Mouse (Mus musculus): ENCODE measurements around the gene Gm10447. TPM values are rescaled to one million over a fixed set of nuclear protein-coding genes. Genes with fewer than 3 reads are reported as not detected.

The Gm10447 gene
- polyA plus RNA-seq, 1 experiment = not detected

GRCm38 (mm10) chr11:53469294-53469967, 12.5 kb upstream of the Gm10447 start:
- no peak overlapping the region for H3K4me3 ChIP-seq (ENCODE audit: insufficient read depth, low read depth, low read length)
- TF ChIP-seq POLR2A (IDR thresholded peaks at IDR 0.05; ENCODE audit: insufficient read depth, low read depth, low read length) (no peak), CTCF (IDR thresholded peaks at IDR 0.05; ENCODE audit: insufficient read depth, low read depth, low read length) (no peak)
- 11% methylated on average over 16 of the region's 16 CpGs for WGBS
- peaks cover 26% of the 10 kb centered on the region for H3K4me1 ChIP-seq (ENCODE audit: control insufficient read depth, insufficient read depth, low read length)
- H3K27ac ChIP-seq (ENCODE audit: insufficient read depth, low read depth, low read length) = peak overlapping the region; percentile 87

GRCm38 (mm10) chr11:53466231-53466971, 9.5 kb upstream of the Gm10447 start:
- Histone ChIP-seq H3K4me1 (ENCODE audit: control insufficient read depth, insufficient read depth, low read length) (peaks cover 37% of the 10 kb centered on the region), H3K4me3 (ENCODE audit: insufficient read depth, low read depth, low read length) (peak overlapping the region; percentile 47), H3K27ac (ENCODE audit: insufficient read depth, low read depth, low read length) (no peak overlapping the region)
- 8% methylated on average over 40 of the region's 40 CpGs for WGBS
- TF ChIP-seq POLR2A (IDR thresholded peaks at IDR 0.05; ENCODE audit: insufficient read depth, low read depth, low read length) = no peak
- peak; percentile 86 for TF ChIP-seq CTCF (IDR thresholded peaks at IDR 0.05; ENCODE audit: insufficient read depth, low read depth, low read length)

GRCm38 (mm10) chr11:53463551-53464424, 6.9 kb upstream of the Gm10447 start:
- peaks cover 23% of the 10 kb centered on the region for H3K4me1 ChIP-seq (ENCODE audit: control insufficient read depth, insufficient read depth, low read length)
- H3K27ac ChIP-seq (ENCODE audit: insufficient read depth, low read depth, low read length) = no peak overlapping the region
- WGBS = 10% methylated on average over 55 of the region's 55 CpGs
- H3K4me3 ChIP-seq (ENCODE audit: insufficient read depth, low read depth, low read length) = peak overlapping the region; percentile 47
- TF ChIP-seq POLR2A (IDR thresholded peaks at IDR 0.05; ENCODE audit: insufficient read depth, low read depth, low read length) (no peak), CTCF (IDR thresholded peaks at IDR 0.05; ENCODE audit: insufficient read depth, low read depth, low read length) (no peak)

- H3K27ac ChIP-seq (ENCODE audit: insufficient read depth, low read depth, low read length) = no peak overlapping the region
- no peak overlapping the region for H3K4me3 ChIP-seq (ENCODE audit: insufficient read depth, low read depth, low read length)
- WGBS = 54% methylated on average over 5 of the region's 5 CpGs
- H3K4me1 ChIP-seq (ENCODE audit: control insufficient read depth, insufficient read depth, low read length) = peaks cover 28% of the 10 kb centered on the region
- TF ChIP-seq CTCF (IDR thresholded peaks at IDR 0.05; ENCODE audit: insufficient read depth, low read depth, low read length) (no peak), POLR2A (IDR thresholded peaks at IDR 0.05; ENCODE audit: insufficient read depth, low read depth, low read length) (no peak)
Measured at GRCm38 (mm10) chr11:53461727-53462126, 4.8 kb upstream of the Gm10447 start.

- H3K4me3 ChIP-seq (ENCODE audit: insufficient read depth, low read depth, low read length) = no peak overlapping the region
- H3K4me1 ChIP-seq (ENCODE audit: control insufficient read depth, insufficient read depth, low read length) = peaks cover 17% of the 10 kb centered on the region
- no peak for TF ChIP-seq POLR2A (IDR thresholded peaks at IDR 0.05; ENCODE audit: insufficient read depth, low read depth, low read length)
- no peak for TF ChIP-seq CTCF (IDR thresholded peaks at IDR 0.05; ENCODE audit: insufficient read depth, low read depth, low read length)
- H3K27ac ChIP-seq (ENCODE audit: insufficient read depth, low read depth, low read length) = no peak overlapping the region
- WGBS = 88% methylated on average over 3 of the region's 3 CpGs
Measured at GRCm38 (mm10) chr11:53460192-53460591, 3.3 kb upstream of the Gm10447 start.

- peaks cover 16% of the 10 kb centered on the region for H3K4me1 ChIP-seq (ENCODE audit: control insufficient read depth, insufficient read depth, low read length)
- H3K27ac ChIP-seq (ENCODE audit: insufficient read depth, low read depth, low read length) = no peak overlapping the region
- WGBS = 80% methylated on average over 3 of the region's 3 CpGs
- no peak overlapping the region for H3K4me3 ChIP-seq (ENCODE audit: insufficient read depth, low read depth, low read length)
- TF ChIP-seq CTCF (IDR thresholded peaks at IDR 0.05; ENCODE audit: insufficient read depth, low read depth, low read length) = no peak
- TF ChIP-seq POLR2A (IDR thresholded peaks at IDR 0.05; ENCODE audit: insufficient read depth, low read depth, low read length) = no peak
Measured at GRCm38 (mm10) chr11:53458996-53459395, 2.1 kb upstream of the Gm10447 start.

GRCm38 (mm10) chr11:53457372-53457954, 553 bp upstream of the Gm10447 start:
- WGBS = 22% methylated on average over 29 of the region's 29 CpGs
- Histone ChIP-seq H3K4me3 (ENCODE audit: insufficient read depth, low read depth, low read length) (peak overlapping the region; percentile 46), H3K4me1 (ENCODE audit: control insufficient read depth, insufficient read depth, low read length) (peaks cover 6% of the 10 kb centered on the region), H3K27ac (ENCODE audit: insufficient read depth, low read depth, low read length) (no peak overlapping the region)
- TF ChIP-seq CTCF (IDR thresholded peaks at IDR 0.05; ENCODE audit: insufficient read depth, low read depth, low read length) (no peak), POLR2A (IDR thresholded peaks at IDR 0.05; ENCODE audit: insufficient read depth, low read depth, low read length) (no peak)

- no peak overlapping the region for H3K27ac ChIP-seq (ENCODE audit: insufficient read depth, low read depth, low read length)
Measured at GRCm38 (mm10) chr11:53453031-53453430, 3.9 kb downstream of the Gm10447 start.

More at GRCm38 (mm10) chr11:53453031-53453430, 3.9 kb downstream of the Gm10447 start:
- Histone ChIP-seq H3K4me3 (ENCODE audit: insufficient read depth, low read depth, low read length) (no peak overlapping the region), H3K4me1 (ENCODE audit: control insufficient read depth, insufficient read depth, low read length) (peaks cover 6% of the 10 kb centered on the region)
- 94% methylated on average over 5 of the region's 5 CpGs for WGBS
- TF ChIP-seq CTCF (IDR thresholded peaks at IDR 0.05; ENCODE audit: insufficient read depth, low read depth, low read length) = no peak
- TF ChIP-seq POLR2A (IDR thresholded peaks at IDR 0.05; ENCODE audit: insufficient read depth, low read depth, low read length) = no peak

Measured in olfactory bulb, adult 2 months (tissue).